Mouse (Mus musculus) forebrain, embryonic 14.5 days (tissue): ENCODE measurements around the gene Pspc1. TPM values are rescaled to one million over a fixed set of nuclear protein-coding genes. Genes with fewer than 3 reads are reported as not detected.

ENCODE experiments used
- polyA plus RNA-seq: library from polyadenylated mRNA; unstranded; fragments of >200 nt; fragmentation: Nextera tagmentation; extraction: Ambion mirVana; gene quantifications from 2 replicates; pipeline ENCODE4 v1.2.1, GENCODE M21; 2014

Gene Pspc1
- polyA plus RNA-seq, 1 experiment from 2014 or later: 43.5 TPM

Other genes with a start within 250 kb of the Pspc1 start
- gene Cenpj, start 202.9 kb downstream of the Pspc1 start, polyA plus RNA-seq: 12.6 and 15.1 TPM in 2 replicates
- 0.80 and 1.1 TPM in 2 replicates for gene Parp4, start 202.7 kb downstream of the Pspc1 start, polyA plus RNA-seq
- 30.0 and 36.4 TPM in 2 replicates for gene Mphosph8, start 110.1 kb downstream of the Pspc1 start, polyA plus RNA-seq
- gene Zmym5, start 33.4 kb upstream of the Pspc1 start, polyA plus RNA-seq: 24.1 and 25.7 TPM in 2 replicates
- gene Zmym2, start 108.3 kb upstream of the Pspc1 start, polyA plus RNA-seq: 54.7 and 73.1 TPM in 2 replicates